Mouse (Mus musculus) embryo, embryonic 9.5 days (tissue): ENCODE data around the gene Serhl.
"Not testable (repeated sequence)": the region's sequence is repeated elsewhere in the genome, so short reads cannot be mapped to it uniquely, and the experiment has no call there.

Experiments used
- DNase-seq: peaks from one replicate; pipeline ENCODE4 v3.0.0-alpha.2; 2017; ENCODE audit errors: extremely low spot score

The Serhl gene

DNA sequence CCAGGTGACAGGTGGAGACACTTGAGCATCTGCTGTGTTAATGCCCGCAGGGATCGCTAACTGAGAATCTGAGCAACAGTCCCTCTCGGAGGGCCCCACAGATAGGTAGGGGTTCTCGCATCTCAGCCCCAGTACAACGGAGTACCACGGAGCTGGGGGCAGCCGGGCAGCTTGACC lies at the start of gene Serhl:
TSS of gene Serhl (plus strand) at position 78 of the 177 bp plus-strand sequence.
- no peak for DNase-seq

DNA sequence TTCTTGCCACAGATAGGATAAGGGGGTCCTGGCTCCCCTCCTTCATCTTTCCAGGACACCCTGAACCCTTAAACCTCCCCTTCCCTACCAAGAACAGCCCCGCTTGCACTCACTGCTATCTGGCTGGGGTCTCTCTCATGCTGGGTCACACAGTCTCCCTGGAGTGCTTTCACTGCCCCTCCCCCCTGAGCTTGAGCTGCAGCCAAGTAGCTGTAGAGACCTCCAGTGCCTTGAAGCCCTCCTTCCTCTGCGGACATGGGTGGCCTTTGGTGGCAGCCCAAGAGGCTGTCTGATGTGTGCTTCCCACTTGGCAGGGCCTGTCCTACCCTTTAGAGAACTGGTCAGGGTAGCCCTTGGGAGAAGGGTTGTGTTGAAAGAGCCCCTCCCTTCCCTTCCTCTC lies 49.1 kb upstream of the Serhl start:
- no peak for DNase-seq

DNA sequence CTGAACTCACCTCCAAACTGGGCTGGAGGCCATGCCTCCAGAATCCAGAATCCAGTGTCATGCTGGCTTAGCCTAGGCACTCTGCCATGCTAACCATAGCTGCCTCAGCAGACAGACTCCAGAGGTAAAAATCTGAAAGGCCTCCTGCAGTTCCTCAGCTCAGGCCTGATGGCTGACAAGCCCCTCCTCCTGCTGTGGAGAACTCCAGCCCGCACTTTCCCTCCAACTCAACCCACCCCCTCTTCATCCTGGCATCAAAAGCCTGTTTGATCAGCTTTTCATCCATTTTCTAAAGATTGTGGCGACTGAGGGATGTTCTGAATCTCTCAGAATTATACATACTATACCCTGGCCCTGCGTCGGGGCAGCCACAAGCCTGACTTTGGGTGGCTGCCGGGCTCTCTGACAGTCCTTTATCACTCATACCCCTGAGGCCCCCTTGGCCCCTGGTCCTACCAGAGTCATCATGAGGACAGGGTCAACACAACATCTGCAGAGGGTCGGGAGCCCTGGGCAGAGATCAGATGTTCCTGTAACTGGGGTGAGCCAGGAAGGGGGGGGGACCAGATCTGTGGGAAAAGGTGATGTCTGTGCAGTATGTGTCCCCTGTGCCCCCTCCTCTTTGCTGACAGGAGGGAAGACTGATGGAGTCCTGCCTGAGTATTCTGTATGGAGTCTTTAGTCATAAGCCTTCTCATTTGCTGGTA lies 46.5 kb upstream of the Serhl start:
- DNase-seq = peak; percentile 58

DNA sequence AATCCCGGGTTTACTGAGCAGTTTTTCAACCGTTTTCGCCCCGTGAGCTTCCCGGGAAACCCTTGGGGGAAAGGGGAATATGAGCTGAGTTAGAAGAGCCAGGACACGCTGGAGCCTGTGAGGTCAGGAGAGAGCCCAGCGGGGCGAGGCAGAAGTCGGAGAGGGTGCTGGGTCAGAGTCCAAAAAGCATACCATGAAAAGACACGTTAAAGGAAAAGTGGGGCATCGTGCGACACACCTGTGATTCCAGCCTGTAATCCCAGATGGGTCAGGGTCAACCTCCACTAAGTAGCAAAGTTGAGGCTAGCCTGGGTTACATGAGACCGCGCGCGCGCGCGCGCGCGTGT lies 46.0 kb upstream of the Serhl start:
- DNase-seq = no peak

DNA sequence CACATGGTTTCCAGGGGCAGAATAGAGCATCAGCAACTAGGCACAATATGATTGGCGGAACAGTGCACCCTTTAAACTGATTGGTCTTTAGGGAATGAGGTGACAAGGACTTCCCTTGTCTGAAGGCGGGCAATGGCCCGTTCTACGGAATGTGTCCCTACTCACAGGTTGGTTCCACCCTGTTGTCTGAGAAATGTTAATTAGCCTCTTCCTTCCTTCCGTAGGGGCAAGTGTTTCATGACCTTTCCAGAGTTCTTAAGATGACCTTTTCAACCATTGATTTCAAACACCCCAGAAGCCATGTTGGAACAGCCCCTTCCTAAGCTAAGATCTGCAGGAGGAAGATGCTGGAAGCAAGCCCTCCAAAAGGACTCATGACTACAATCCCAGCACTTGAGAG lies 43.7 kb upstream of the Serhl start:
- DNase-seq = not testable (repeated sequence)

DNA sequence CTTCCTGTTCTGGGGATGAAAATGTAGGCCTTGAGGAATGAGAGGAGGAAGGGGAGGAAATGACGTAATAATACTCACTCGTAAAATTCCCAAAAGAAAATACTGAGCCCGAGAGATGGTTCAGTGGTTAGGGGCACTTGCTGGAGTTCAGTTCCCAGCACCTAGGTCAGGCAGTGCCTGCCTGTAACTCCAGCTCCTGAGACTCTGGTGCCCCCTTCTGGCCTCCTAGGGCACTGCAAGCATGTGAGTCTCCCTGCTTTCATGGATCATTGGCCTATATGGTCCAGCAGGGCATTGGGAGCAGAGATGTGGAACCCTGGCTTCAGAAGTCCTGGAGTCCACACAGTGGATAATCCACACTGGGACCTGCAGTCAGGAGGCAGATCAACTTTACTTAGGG lies 43.0 kb upstream of the Serhl start:
- no peak for DNase-seq

DNA sequence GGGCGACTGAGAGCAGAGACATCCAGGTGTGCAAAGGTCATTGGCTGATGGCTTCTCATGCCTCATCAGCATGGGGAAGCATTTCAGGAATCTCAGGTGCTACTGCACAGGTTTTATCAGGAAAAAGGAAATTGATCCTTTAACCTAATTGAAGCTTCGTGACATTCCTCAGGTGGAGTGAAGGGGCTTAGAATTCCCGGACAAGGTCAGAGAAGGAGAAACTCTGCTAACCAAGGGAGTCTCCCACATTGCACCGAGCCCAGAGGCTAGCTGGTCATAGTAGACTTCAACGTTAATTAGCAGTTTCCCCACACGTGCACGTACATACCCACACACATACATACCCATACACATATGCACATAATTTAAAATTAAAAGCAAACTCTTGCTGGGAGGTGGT lies 42.6 kb upstream of the Serhl start:
- no peak for DNase-seq

DNA sequence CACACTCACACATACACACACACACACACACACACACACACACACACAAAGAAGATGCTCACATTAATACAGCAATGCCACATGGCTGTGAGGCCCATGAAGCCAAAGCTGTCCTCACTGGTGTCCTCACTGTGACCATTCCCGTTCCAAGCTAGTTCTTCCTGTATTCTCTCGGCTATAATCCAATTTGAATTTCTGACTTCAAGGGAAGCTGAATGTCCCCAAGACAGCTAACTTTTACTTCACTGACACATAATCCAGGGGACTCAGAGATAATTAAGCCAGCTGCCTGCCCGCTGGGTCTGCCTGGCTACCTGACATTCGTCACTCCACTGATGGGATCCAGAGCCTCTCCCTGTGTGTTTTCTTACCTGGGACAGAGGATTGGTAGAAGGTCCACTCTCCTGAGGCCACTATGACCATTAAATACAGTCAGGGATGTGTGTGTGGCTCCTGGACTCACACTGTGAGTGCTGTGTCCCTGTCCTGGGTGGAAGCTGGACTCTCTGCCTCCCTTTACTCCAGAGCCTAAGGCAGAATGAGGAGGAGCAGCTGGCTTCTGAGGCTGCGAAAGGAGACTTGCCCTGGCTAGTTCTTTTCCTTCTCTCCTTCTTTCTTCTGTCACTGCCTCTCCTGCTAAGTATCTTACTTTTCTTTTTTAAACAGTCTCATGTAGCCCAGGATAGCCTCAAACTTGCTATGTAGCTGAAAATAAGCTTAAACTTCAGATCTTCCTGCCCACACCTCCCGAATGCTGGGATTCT lies 36.8 kb upstream of the Serhl start:
- DNase-seq = no peak

DNA sequence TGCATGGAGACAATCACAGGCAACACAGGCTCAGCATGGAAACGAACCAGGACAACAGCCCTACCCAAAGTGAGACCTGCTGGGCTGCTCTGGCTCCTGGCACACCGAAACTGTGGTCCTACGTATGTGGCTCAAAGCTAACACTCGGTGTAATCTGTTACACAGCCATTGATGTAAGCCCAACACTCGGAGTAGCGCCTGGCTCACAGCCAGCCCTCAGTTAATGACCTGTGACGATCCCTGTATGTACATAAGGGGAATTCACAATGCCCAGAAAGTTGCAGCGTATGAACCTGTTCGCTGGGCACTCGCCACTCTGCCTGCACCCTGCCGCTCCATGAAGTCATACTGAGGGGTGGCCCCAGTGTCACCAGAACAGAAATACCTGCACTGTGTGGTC lies 36.0 kb upstream of the Serhl start:
- no peak for DNase-seq

DNA sequence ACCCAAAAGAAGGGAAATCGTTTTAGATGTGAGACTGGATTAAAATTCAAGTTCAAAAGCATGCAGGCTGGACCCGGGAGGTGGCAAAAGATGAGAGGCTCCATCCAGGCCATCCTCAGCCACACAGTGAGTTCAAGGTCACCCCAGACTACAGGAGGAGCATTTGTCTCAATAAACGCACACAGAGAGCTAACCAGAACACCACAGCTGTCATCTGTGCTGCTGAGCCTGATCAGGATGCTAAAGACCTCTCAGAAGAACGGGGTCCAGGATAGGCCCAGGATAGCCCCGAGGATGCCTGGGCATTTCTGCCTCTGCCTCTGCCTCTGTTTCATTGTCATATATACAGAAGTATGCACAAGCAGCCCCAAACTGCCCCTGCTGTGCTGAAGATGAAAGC lies 33.7 kb upstream of the Serhl start:
- DNase-seq = no peak

DNA sequence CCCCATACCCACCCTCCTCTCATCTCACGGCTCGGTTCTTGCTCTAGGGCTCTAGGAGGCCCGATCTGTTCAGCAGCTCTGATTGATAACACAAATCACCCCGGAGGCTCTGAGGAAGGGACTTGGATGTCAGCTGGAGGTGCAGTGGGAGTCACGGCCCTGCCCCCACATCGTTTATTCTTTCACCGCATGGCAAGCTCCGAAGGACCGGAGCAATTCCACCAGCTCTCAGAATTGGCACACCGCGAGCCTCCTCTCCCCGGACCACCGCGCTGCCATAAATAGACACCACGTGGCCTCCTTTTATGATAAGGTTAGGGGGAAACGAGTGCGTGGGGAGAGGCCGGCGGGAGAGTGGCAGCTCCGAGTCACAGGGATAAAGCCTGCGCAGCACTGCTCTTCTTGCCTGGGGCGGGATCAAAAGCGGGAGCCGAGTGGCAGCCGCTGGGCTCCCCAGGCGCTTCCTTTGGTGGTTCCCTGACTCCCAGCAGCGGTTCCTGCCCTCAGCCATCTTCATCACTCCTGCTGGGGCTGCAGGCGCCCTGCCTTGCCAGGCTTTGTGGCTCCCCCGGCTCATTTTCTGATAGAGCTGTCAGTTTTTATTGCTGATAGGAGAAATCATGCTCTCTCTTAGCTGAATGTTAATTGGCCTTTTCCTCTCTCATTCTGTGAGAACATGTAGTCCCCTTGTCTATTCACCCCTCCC lies 32.8 kb upstream of the Serhl start:
- DNase-seq = peak; percentile 70

DNA sequence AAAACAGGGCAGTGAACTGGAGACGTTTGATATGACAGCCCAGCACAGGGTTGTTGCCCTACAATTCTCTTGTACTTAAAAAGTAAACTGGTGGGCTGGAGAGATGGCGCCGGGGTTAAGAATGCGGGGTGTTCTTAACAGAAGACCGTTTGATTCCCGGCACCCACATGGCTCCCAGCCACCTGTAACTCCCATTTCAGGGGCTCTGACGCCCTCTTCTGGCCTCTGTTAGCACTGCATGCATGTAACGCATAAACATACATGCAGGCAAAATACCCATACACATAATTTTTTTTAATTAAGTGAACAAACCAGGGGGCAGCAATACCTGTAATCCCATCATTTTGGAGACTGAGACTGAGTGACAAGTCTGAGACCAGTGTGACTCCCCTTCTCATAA lies 31.8 kb upstream of the Serhl start:
- no peak for DNase-seq

DNA sequence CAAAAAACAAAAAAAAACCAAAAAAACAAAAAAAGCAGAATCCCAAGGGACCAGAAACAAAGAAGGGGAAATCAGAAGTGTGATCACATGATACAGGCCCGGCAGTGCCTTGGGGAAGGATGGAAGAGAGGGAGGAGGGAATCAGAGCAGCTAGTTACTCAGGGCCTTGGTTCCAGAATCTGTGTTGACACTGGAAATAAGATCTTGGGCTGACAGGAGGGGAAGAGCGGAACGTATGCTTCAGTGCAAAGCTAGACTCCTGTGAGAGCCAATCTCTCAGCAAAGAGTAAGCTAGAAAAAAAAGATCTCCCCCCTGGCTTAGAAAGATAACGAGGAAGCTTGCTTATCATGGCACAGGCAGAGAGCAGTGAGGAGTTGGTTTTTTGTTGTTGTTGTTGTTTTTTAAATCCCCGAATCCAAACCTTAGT lies 30.1 kb upstream of the Serhl start:
- DNase-seq = no peak

DNA sequence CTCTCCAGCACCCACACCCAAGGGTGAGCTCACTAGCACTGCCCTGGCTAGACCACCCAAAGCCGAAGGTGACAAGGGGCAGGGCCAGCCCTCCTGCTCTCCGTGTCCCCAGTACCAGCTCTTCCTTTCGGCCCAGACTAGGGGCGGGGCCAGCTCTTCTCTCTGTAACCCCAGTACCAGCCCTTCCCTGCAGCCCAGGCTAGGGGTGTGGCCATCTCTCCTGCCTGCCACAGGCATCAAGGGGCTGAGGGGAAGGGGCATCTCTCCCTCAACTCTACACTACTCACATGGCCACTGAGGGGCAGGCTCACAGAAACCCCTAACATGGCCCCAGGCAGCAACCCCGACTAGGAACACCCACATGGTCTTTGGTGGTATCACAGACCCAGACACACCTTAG lies 27.6 kb upstream of the Serhl start:
- no peak for DNase-seq

DNA sequence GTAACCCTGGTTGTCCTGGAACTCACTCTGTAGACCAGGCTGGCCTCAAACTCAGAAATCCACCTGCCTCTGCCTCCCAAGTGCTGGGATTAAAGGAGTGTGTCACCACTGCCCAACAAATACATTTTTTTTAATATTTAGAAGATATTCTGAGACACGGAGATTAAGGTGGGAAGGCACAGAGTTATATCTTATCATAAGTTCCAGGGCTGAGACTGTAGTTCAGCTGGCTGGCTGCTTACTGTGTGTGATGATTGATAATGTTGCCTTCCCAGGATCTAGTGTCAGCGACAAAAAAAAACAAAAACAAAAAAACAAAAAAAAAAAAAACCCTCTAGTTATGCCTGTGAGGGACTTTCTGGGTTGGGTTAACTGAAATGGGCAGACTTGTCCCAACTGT lies 26.7 kb upstream of the Serhl start:
- not testable (repeated sequence) for DNase-seq

DNA sequence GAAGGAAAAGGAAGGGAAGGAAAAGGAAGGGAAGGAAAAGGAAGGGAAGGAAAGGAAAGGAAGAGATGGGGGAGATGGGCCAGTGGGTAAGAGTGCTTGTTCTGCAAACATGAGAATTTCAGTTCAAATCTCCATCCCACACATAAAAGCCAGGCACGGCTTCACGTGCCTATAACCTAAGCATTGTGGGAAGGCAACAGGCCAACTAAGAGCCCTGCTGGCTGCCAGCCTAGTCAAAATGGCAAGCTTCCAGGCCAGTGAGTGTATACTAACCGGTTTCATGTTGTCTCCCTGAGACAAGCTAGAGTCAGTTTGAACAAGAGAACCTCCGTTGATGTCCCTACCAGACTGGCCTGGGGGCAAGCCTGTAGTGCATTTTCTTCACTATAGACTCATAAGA lies 23.8 kb upstream of the Serhl start:
- DNase-seq = no peak

DNA sequence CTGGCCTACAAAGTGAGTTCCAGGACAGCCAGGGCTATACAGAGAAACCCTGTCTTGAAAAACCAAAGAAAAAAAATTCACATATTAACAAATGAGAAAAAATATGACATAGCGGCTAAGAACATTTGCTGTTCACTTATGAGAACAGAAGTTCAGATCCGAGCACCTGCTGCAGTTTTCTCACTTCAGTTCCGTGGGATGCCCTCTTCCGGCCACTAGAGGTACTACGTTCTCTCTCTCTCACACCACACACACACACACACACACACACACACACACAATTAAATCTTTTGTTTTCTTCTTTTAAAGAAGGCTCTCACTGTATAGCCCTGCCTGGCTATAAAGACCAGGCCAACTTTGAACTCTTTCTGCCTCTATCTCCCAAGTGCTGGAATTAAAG lies 21.0 kb upstream of the Serhl start:
- no peak for DNase-seq

DNA sequence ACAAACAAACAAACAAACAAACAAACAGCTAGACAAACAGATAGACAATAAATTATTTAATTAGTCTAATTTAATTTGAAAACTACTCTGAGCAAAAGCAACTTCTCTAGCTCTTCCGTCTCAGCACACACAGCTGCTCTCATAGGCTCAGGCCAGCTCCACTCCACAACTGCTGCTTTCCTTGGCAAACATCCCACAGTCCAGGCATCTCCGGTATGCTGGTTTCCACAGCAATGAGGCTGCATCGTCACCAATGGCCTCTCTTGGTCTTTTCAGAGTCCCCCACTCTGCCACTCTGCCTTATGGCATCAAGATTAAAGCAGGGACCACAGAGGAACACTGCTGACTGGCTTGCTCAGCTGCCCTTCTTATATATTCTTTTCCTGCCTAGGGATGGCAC lies 18.4 kb upstream of the Serhl start:
- DNase-seq = no peak

DNA sequence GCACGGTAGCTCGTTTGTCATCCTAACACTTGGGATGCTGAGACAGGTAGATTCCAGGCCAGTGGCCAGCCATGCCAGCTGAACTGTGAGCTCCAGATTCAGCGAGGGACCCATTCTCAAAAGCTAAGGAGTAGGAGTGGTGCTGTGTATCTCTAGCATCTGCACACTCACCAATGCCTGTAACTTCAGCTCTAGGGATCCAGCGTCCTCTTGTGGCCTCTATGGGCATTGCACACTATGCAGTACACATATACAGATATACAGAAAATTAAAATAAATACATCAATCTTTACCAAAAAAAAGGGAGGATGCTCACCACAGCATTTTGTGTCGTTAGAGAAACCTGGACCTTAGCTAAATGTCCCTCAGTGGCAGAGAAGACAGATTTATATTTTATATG lies 17.6 kb upstream of the Serhl start:
- DNase-seq = no peak

DNA sequence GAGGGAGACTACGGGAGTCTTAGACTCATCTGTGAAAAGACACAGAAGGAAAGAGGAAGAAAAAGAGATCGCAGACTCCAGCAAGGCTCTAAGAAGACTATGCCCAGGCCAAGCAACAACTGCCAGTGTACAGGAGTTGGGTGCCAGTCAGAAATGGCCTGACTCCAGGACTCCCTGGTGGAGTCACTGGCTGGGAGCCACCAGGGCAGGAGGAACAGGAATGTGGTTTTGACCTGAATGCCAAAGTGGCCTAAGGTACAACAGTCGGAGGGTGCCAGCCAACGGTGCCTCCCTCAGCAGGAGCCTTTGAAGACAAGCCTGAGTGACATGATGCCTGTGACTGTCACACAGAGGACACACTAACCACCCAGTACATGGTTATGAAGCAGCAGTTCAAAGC lies 15.1 kb upstream of the Serhl start:
- no peak for DNase-seq

DNA sequence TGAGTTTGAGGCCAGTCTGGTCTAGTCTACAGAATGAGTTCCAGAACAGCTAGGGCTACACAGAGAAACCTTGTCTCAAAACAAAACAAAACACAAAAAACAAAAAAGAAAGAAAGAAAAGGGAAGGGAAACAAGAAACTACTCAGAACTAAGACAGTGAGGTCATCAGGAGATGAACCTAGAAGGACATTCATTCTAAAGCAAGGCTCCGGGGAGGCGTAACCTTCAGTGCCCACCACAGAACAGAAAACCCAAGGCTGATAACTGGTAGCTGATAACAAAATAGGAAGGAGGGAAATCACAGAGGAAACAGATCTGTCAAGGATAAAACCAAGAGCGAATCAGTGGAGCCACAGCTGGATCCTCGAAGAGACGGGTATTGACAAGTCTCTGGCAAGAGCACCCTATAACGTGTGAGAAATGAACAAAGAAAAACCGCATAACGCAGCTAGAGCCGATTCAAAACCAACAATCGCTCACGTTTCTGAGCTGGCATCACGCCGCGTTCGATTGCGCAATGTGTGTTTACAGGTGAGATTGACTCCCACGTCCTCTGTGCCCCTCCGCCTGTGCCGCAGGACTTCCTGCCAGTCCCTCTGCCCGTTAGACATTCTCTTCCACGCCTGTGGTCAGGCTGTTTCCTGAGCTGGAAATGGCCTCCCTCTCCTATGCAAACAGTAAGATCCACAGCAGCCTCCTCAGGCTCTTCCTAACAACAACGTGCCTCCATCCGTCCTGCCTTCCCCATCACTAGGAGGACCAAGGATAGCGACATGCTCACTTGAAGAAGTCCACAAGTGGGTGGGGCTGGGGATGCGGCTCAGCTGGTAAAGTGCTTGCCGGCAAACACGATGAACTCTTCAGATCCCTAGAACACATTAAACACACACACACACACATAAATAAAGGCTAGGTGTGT lies 13.4 kb upstream of the Serhl start:
- no peak for DNase-seq

DNA sequence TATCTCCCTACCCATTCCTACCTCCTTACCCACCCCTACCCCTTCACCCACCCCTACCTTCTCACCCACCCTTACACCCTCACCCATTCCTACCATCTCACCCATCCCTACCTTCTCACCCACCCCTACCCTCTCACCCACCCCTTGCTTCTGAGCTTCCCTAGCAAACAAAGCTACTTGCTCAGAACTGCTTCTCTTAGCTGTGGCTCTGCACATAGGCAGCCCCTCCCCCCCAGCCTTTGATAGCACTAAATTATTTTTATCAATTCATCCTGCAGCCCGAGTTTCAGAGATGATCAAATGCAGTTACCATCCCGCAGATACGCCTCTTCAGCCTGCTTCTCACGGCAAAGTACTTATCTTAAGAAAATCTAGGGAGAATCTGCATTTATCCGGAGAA lies 5.8 kb upstream of the Serhl start:
- DNase-seq = no peak
